Mouse (Mus musculus): Measurements from ENCODE around the gene Kcna2.

- TF ChIP-seq POLR2A (IDR thresholded peaks at IDR 0.05; ENCODE audit: low read depth, low read length) (no peak), MAFK (IDR thresholded peaks at IDR 0.05; ENCODE audit: insufficient replicate concordance, low read length) (no peak)
Measured at GRCm38 (mm10) chr3:107067245-107067644, 33.7 kb upstream of the Kcna2 start.

Data from CH12.LX (cell line).